Mouse (Mus musculus) intestine, embryonic 14.5 days (tissue): ENCODE measurements around the gene Gm20661. TPM values are rescaled to one million over a fixed set of nuclear protein-coding genes. Genes with fewer than 3 reads are reported as not detected.

Source experiments
- ATAC-seq: fragments of 200-750 bp; cut with Nextera tagmentation; replicated peaks from 2 replicates; pipeline ENCODE4 v1.8.0; 2017; ENCODE audit warnings: low read depth, moderate number of reproducible peaks, moderate TSS enrichment, moderate library complexity; ENCODE audit not compliant: low FRiP score, low TSS enrichment
- DNase-seq: peaks from one replicate; pipeline ENCODE4 v3.0.0-alpha.2; 2018; ENCODE audit warnings: low spot score
- H3K27ac ChIP-seq: fragments of 300-500 bp; sonication (generic); 2 replicates; pipeline ENCODE4 v1.5.1; 2014; ENCODE audit warnings: low read depth, mild to moderate bottlenecking, control low read depth
- H3K27me3 ChIP-seq: fragments of 300-500 bp; sonication (generic); replicated peaks from 2 replicates; pipeline ENCODE4 v1.6.1; 2014; ENCODE audit warnings: low read length, control low read depth; ENCODE audit not compliant: control insufficient read depth, insufficient read depth
- H3K36me3 ChIP-seq: fragments of 300-500 bp; sonication (generic); 2 replicates; pipeline ENCODE4 v1.6.1; 2014; ENCODE audit warnings: low read length, control low read depth; ENCODE audit not compliant: control insufficient read depth, insufficient read depth
- H3K4me1 ChIP-seq: fragments of 300-500 bp; sonication (generic); replicated peaks from 2 replicates; pipeline ENCODE4 v1.6.1; 2014; ENCODE audit warnings: low read length, control low read depth, mixed read lengths; ENCODE audit not compliant: control insufficient read depth, insufficient read depth
- H3K4me2 ChIP-seq: fragments of 300-500 bp; sonication (generic); 2 replicates; pipeline ENCODE4 v1.6.1; 2014; ENCODE audit warnings: low read length
- H3K4me3 ChIP-seq: fragments of 300-500 bp; sonication (generic); 2 replicates; pipeline ENCODE4 v1.5.1; 2014; ENCODE audit warnings: low read depth, low read length, control low read depth, mixed read lengths
- H3K9ac ChIP-seq: fragments of 300-500 bp; sonication (generic); 2 replicates; pipeline ENCODE4 v1.6.1; 2014; ENCODE audit warnings: mild to moderate bottlenecking, low read length
- H3K9me3 ChIP-seq: fragments of 300-500 bp; sonication (generic); 2 replicates; pipeline ENCODE4 v1.6.1; 2016; ENCODE audit warnings: low read length, control low read depth; ENCODE audit not compliant: control insufficient read depth
- WGBS: fragments of 180-500 bp; shearing (Covaris S2); extraction: QIAGEN DNeasy Blood & Tissue Kit; methylation state at CpG from one replicate; pipeline ENCODE4 v1.1.7; 2014; 5-methylcytosine and 5-hydroxymethylcytosine counted together
- polyA plus RNA-seq: library from polyadenylated mRNA; unstranded; fragments of >200 nt; fragmentation: Nextera tagmentation; extraction: Ambion mirVana; gene quantifications from 2 replicates; pipeline ENCODE4 v1.2.1, GENCODE M21; 2014

Gm20661 gene
- polyA plus RNA-seq, 1 experiment from 2014 or later, result 8.7 TPM

GRCm38 (mm10) chr9:107985131-107986119 is 2.6 kb downstream of the Gm20661 start, which contains the start of gene Inka1:
TSS of gene Inka1 (minus strand) at chr9:107985879.
- H3K4me1 ChIP-seq, result peaks cover 26% of the 10 kb centered on the region
- H3K9me3 ChIP-seq, result no peaks in the 10 kb centered on the region
- WGBS, result 1% methylated on average over 57 of the region's 58 CpGs
- peak within 1 kb of the TSS; percentile 80 for H3K4me3 ChIP-seq
- peak; percentile 73 for ATAC-seq
- H3K36me3 ChIP-seq, result 0 out of 2 replicates have a peak, but pooled peaks cover 5% of the 10 kb centered on the region
- no peaks in the 10 kb centered on the region for H3K27me3 ChIP-seq
- DNase-seq, result peak; percentile 91
- peak within 1 kb of the TSS; percentile 100 for H3K27ac ChIP-seq
- H3K9ac ChIP-seq, result peak within 1 kb of the TSS; percentile 74
- peak within 1 kb of the TSS; percentile 65 for H3K4me2 ChIP-seq

- peak; percentile 90 for DNase-seq
- H3K4me3 ChIP-seq, result peak overlapping the region; percentile 80
- no peaks in the 10 kb centered on the region for H3K27me3 ChIP-seq
- WGBS, result 5% methylated on average over 18 of the region's 18 CpGs
- H3K9ac ChIP-seq, result no peak overlapping the region
- peak overlapping the region; percentile 100 for H3K27ac ChIP-seq
- 0 out of 2 replicates have a peak, but pooled peaks cover 5% of the 10 kb centered on the region for H3K36me3 ChIP-seq
- ATAC-seq, result peak; percentile 45; the same call in 1 of the 2 replicates
- no peaks in the 10 kb centered on the region for H3K9me3 ChIP-seq
- peaks cover 17% of the 10 kb centered on the region for H3K4me1 ChIP-seq
- H3K4me2 ChIP-seq, result peak overlapping the region; percentile 65
Measured at GRCm38 (mm10) chr9:107986376-107986775, 3.5 kb downstream of the Gm20661 start.

GRCm38 (mm10) chr9:107987950-107988349 is 5.1 kb downstream of the Gm20661 start:
- 0 out of 2 replicates have a peak, but pooled peaks cover 5% of the 10 kb centered on the region for H3K36me3 ChIP-seq
- peaks cover 5% of the 10 kb centered on the region; the same call in 1 of the 2 replicates for H3K4me1 ChIP-seq
- no peak for DNase-seq
- H3K9ac ChIP-seq, result no peak overlapping the region
- H3K27me3 ChIP-seq, result no peaks in the 10 kb centered on the region
- H3K9me3 ChIP-seq, result no peaks in the 10 kb centered on the region
- 75% methylated on average over 3 of the region's 3 CpGs for WGBS
- no peak overlapping the region for H3K4me2 ChIP-seq
- H3K27ac ChIP-seq, result no peak overlapping the region
- no peak for ATAC-seq
- no peak overlapping the region for H3K4me3 ChIP-seq

- no peaks in the 10 kb centered on the region for H3K27me3 ChIP-seq
- no peak within 1 kb of the TSS for H3K9ac ChIP-seq
- no peak within 1 kb of the TSS for H3K4me3 ChIP-seq
- no peaks in the 10 kb centered on the region for H3K9me3 ChIP-seq
- H3K36me3 ChIP-seq, result no peaks in the 10 kb centered on the region
- no peaks in the 10 kb centered on the region for H3K4me1 ChIP-seq
- 60% methylated on average over 2 of the region's 2 CpGs for WGBS
- ATAC-seq (no peak), DNase-seq (no peak)
- H3K4me2 ChIP-seq, result no peak within 1 kb of the TSS
- no peak within 1 kb of the TSS for H3K27ac ChIP-seq
Measured at GRCm38 (mm10) chr9:107992197-107992596, 9.3 kb downstream of the Gm20661 start, which contains the start of gene Cdhr4. TSS of gene Cdhr4 (plus strand) at chr9:107992497.

GRCm38 (mm10) chr9:107993013-107993412 is 10.2 kb downstream of the Gm20661 start:
- Histone ChIP-seq H3K4me1 (no peaks in the 10 kb centered on the region), H3K9ac (no peak overlapping the region), H3K4me3 (no peak overlapping the region), H3K9me3 (no peaks in the 10 kb centered on the region), H3K27ac (no peak overlapping the region), H3K4me2 (no peak overlapping the region), H3K36me3 (no peaks in the 10 kb centered on the region), H3K27me3 (no peaks in the 10 kb centered on the region)
- ATAC-seq (no peak), DNase-seq (no peak)
- 91% methylated on average over 11 of the region's 11 CpGs for WGBS

GRCm38 (mm10) chr9:107994464-107994863 is 11.6 kb downstream of the Gm20661 start:
- no peak for DNase-seq
- H3K27ac ChIP-seq, result no peak overlapping the region
- H3K4me2 ChIP-seq, result no peak overlapping the region
- 48% methylated on average over 2 of the region's 2 CpGs for WGBS
- no peaks in the 10 kb centered on the region for H3K4me1 ChIP-seq
- no peaks in the 10 kb centered on the region for H3K9me3 ChIP-seq
- H3K4me3 ChIP-seq, result no peak overlapping the region
- no peak for ATAC-seq
- H3K27me3 ChIP-seq, result no peaks in the 10 kb centered on the region
- H3K36me3 ChIP-seq, result no peaks in the 10 kb centered on the region
- no peak overlapping the region for H3K9ac ChIP-seq

GRCm38 (mm10) chr9:107995513-107995912 is 12.7 kb downstream of the Gm20661 start:
- WGBS, result 94% methylated on average over 21 of the region's 21 CpGs
- no peak overlapping the region for H3K4me2 ChIP-seq
- no peaks in the 10 kb centered on the region for H3K9me3 ChIP-seq
- H3K36me3 ChIP-seq, result no peaks in the 10 kb centered on the region
- H3K27ac ChIP-seq, result no peak overlapping the region
- no peaks in the 10 kb centered on the region for H3K27me3 ChIP-seq
- ATAC-seq, result no peak
- H3K4me3 ChIP-seq, result no peak overlapping the region
- H3K9ac ChIP-seq, result no peak overlapping the region
- no peak for DNase-seq
- H3K4me1 ChIP-seq, result no peaks in the 10 kb centered on the region

GRCm38 (mm10) chr9:107996049-107996448 is 13.2 kb downstream of the Gm20661 start, which contains the start of gene Gm20662:
TSS of gene Gm20662 (plus strand) at chr9:107996349.
- Histone ChIP-seq H3K9ac (no peak within 1 kb of the TSS), H3K4me3 (no peak within 1 kb of the TSS), H3K4me2 (no peak within 1 kb of the TSS), H3K27ac (no peak within 1 kb of the TSS), H3K4me1 (no peaks in the 10 kb centered on the region), H3K27me3 (no peaks in the 10 kb centered on the region), H3K9me3 (no peaks in the 10 kb centered on the region), H3K36me3 (no peaks in the 10 kb centered on the region)
- DNase-seq (no peak), ATAC-seq (no peak)
- 86% methylated on average over 5 of the region's 5 CpGs for WGBS
